Mouse (Mus musculus): ENCODE data around the gene Fnbp1. TPM values are rescaled to one million over a fixed set of nuclear protein-coding genes. Genes with fewer than 3 reads are reported as not detected.
A peak's percentile ranks its signal among the peaks of the same experiment; 100 is the strongest.

The Fnbp1 gene
- total RNA-seq, 1 experiment from 2014 or later, result 67.2 TPM

GRCm38 (mm10) chr2:31060787-31061730, 80.7 kb downstream of the Fnbp1 start:
- ATAC-seq (replicated peaks; ENCODE audit: insufficient number of reproducible peaks, low FRiP score, low TSS enrichment, poor library complexity, severe bottlenecking), result peak; percentile 88

DNA sequence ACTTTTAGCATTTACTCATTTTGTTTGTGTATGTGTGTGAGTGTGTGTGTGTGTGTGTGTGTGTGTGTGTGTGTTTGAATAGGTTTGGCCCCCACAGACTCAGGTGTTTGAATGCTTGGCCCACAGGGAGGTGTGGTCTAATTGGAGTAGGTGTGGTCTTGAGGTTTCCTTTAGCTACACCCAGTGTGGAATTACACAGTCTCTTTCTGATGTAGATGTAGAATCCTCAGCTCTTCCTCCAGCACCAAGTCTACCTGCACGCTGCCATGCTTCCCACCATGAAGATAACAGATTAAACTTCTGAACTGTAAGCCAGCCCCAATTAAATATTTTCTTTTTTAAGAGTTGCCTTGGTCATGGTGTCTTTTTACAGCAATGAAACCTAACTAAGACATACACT, 81.5 kb downstream of the Fnbp1 start:
- ATAC-seq (replicated peaks; ENCODE audit: insufficient number of reproducible peaks, low FRiP score, low TSS enrichment, poor library complexity, severe bottlenecking), result no peak

DNA sequence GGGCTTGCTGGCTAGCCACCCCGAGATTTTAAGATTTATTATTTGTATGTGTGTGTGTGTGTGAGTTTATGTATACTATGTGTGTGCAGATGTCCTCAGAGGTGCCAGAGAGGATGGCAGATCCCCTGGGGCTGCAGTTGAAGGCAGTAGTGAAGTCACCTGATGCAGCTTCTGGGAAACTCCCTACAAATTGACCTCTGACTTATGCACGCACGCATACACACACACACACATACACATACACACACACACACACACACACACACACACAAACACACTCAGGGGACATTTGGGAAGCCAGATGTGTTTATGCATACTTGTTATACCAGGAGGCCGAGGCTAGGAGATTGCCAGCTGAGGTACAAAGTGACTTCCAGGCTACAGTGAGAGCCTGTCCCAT, 83.4 kb downstream of the Fnbp1 start:
- ATAC-seq (replicated peaks; ENCODE audit: insufficient number of reproducible peaks, low FRiP score, low TSS enrichment, poor library complexity, severe bottlenecking), result no peak

GRCm38 (mm10) chr2:31057549-31058177, 84.1 kb downstream of the Fnbp1 start:
- ATAC-seq (replicated peaks; ENCODE audit: insufficient number of reproducible peaks, low FRiP score, low TSS enrichment, poor library complexity, severe bottlenecking), result no peak

GRCm38 (mm10) chr2:31056070-31056469, 85.7 kb downstream of the Fnbp1 start:
- ATAC-seq (replicated peaks; ENCODE audit: insufficient number of reproducible peaks, low FRiP score, low TSS enrichment, poor library complexity, severe bottlenecking), result no peak

DNA sequence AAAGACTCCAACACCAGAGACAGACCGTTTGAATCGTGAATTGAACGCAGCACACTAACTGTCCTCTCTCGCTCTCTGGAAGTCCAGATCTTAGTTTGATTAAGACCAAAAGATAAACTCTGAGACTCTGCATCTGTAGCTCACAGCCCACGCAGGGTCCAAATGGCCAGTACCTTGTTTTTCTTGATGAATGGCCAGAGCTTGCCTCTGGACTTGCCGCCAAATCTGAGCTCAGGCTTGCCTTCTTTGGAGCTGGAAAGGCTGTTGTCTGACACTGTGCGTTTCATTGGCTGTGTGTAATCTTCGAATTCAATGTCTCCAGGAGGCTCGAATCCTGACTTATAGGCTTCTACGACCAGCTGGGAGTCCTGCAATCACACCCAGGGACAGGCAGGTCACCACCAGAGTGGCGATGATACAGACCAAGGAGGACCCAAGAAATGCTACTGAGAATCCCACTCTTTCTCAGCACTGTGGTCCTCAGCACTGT, 87.9 kb downstream of the Fnbp1 start:
- ATAC-seq (replicated peaks; ENCODE audit: insufficient number of reproducible peaks, low FRiP score, low TSS enrichment, poor library complexity, severe bottlenecking), result no peak

DNA sequence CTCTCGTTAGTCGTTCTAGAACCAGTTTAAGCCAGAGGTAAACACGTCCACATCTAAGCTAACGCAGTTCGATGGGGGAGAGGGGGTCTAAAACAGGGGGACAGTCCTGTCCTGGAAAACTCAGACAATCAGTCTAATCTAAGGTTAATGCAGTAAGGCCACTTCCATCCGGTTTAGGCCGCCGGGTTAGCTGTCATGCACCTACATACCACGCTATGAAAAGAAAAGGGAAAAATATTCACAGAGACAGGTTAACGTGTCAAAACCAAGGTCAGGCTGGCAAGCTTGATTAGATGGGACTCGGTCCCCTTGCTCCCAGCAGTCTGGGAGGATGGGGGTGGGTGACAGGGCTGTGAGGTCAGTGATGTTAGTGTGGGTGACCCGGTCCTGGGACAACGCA, 88.4 kb downstream of the Fnbp1 start:
- no peak for ATAC-seq (replicated peaks; ENCODE audit: insufficient number of reproducible peaks, low FRiP score, low TSS enrichment, poor library complexity, severe bottlenecking)

DNA sequence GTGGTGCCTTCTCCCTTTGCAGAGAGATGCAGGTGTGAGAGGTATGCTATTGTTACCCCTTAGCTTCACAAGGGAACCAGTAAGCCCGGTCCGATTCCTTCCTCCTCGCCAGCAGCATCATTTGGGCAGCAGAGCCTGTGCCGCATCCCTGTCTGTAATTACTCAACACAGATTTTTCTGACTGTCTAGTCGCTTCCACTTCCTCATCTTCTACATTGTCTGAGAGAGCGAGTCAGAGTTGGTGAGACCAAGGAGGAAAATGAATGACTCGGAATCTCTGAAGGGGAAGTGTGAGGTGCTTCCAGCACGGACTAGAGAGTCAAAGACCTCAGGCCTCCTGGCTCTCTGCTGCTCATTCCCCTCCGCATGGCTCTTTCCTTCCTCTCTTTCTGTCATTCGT, 89.4 kb downstream of the Fnbp1 start:
- peak; percentile 91 for ATAC-seq (replicated peaks; ENCODE audit: insufficient number of reproducible peaks, low FRiP score, low TSS enrichment, poor library complexity, severe bottlenecking)

DNA sequence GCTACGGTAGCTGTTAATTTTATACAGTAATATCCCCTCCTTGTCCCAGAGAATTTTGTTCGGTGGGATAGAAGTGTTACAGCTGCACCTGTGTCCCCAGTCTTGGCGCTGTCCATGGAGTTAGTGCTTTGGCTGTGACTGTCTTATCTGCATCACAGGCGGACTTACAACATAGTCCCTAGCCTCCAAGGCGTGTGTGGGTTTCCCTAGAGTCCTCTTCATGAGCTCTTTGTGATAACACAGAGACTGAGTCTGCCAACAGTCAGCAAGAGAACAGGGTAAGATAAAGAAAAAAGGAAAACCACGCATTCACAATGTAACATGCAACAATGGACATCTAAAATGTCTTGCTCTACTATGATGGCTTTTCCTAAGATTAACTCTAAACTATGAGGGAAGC, 93.8 kb downstream of the Fnbp1 start:
- ATAC-seq (replicated peaks; ENCODE audit: insufficient number of reproducible peaks, low FRiP score, low TSS enrichment, poor library complexity, severe bottlenecking), result no peak

DNA sequence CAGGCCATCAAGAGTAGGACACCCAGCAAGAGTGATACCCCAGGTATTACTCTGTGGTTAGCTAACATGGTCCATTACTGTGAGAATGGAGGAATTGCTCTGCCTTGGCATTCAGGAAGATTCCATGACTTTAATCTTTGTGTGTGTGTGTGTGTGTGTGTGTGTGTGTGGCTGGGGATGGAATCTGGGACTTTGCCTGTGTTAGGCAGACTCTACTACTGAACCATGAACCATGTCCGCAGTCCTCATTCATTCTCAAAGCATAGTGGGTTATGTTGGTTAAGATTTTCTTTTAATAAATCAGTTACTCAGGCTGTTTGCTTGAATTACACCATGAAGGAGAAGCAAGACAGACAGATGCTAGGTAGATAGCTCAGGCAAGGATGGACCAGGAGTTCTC, 98.0 kb downstream of the Fnbp1 start:
- no peak for ATAC-seq (replicated peaks; ENCODE audit: insufficient number of reproducible peaks, low FRiP score, low TSS enrichment, poor library complexity, severe bottlenecking)

DNA sequence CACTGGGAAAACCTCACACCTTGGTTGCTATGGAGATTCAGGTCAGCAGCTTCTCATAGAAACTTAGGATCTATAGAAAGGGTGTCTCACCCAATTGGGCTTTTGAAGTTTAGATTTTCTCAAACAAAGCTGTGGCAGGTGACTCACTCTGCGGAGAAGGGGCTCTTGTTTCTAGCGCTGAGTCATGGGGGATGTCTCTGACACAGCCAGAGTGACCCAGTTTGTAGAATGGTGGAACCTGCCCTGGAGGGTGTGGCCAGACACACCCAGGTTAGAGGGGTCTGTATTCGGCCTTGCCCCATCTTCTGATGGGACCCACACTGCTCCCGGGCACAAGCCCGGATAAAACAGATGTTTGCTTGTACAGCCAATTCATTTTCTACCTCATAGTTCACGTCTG, 98.9 kb downstream of the Fnbp1 start:
- ATAC-seq (replicated peaks; ENCODE audit: insufficient number of reproducible peaks, low FRiP score, low TSS enrichment, poor library complexity, severe bottlenecking), result no peak

DNA sequence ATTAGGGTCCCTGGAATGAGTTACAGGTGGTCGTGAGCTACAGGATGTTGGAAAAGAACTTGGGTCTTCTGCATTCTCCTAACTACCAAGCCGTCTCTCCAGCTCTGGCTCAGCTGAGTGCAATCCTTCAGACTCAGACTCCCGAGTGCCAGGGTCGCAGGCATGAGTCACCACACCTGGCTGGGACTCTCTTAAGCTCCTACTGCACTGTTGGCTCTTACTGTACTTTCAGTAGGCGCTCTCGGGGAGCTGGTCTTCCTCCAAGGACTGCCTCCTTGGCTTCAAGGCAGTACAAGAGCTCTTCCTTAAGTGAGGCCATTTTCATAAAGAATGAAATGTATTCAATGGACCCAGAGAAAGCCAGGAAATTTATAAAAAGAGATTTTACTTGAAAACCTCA, 100.4 kb downstream of the Fnbp1 start:
- ATAC-seq (replicated peaks; ENCODE audit: insufficient number of reproducible peaks, low FRiP score, low TSS enrichment, poor library complexity, severe bottlenecking), result no peak

DNA sequence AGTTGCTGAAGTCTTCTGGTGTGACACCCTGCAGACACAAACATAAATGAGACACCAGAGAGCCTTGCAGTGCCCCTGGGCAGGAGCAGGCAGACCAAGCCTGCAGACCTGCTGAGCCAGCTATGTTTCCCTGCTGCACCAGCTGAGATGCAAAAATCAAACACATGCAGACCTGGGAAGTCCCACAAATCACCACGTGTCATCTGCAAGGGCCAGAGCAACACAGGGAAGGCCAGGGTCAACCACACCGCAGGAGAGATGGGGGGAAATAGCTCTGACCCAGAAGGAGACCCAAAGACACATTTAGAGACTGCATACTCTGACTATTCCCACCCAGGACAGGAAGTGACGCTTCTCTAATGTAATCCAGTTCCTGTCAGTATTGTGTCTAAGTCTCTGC, 101.3 kb downstream of the Fnbp1 start:
- ATAC-seq (replicated peaks; ENCODE audit: insufficient number of reproducible peaks, low FRiP score, low TSS enrichment, poor library complexity, severe bottlenecking), result no peak

DNA sequence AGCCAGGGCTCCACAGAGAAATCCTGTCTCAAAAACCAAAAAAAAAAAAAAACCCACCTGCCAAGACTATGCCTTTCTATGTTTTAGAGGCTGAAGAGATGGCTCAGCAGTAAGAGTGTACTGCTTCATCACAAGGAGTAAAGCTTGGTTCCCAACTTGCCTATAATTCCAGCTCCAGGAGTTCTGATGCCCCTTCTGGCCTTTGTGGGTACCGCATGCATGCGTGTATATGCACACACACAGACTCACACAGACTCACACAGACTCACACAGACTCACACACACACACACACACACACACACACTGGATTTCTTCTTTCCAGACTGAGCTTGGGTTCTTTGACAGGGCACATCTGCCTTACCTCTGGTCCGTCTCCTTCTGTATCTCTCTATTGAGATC, 101.8 kb downstream of the Fnbp1 start:
- ATAC-seq (replicated peaks; ENCODE audit: insufficient number of reproducible peaks, low FRiP score, low TSS enrichment, poor library complexity, severe bottlenecking), result no peak

DNA sequence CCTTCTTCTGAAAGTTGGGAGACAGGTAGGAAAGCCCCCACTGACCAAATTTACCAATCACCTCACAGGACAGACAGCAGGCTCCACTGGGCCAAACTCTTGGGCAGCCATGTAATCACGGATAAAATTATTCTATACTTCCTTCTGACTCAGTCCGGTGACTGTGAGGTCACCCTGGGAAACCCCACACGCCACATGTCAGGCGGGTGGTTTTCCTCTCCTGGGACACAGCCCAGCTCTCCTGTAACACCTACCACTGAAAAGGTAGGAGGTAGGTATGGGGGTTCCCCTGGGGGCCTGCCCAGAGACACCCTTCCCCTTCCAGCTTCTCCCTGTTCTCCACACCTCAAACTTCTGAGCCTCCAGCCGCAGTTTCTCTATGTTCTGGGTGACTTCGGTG, 105.0 kb downstream of the Fnbp1 start:
- no peak for ATAC-seq (replicated peaks; ENCODE audit: insufficient number of reproducible peaks, low FRiP score, low TSS enrichment, poor library complexity, severe bottlenecking)

DNA sequence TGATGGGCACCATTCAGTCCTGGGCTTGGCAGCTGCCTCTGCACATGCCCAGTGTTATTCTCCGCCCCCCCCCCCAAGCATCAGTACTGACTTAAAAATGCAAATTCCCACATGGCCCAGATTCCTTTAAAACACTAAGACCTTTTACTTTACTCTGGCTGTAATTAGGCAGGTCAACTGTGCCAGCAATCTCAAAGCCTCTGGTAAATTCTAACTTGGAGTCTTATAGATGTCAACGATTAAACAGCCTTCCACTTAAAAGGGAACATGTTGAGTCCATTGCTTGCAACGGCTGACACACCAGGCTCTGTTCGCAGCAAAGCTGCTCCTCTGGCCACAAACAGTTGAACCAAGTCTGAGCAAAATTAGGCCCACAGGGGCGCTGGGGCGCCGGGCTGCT, 109.8 kb downstream of the Fnbp1 start:
- no peak for ATAC-seq (replicated peaks; ENCODE audit: insufficient number of reproducible peaks, low FRiP score, low TSS enrichment, poor library complexity, severe bottlenecking)

- ATAC-seq (replicated peaks; ENCODE audit: insufficient number of reproducible peaks, low FRiP score, low TSS enrichment, poor library complexity, severe bottlenecking), result 0 out of 2 replicates have a peak, but pooled peaks have one; percentile 13
These were observed 115.2 kb downstream of the Fnbp1 start for GRCm38 (mm10) chr2:31026642-31027041.

- no peak for ATAC-seq (replicated peaks; ENCODE audit: insufficient number of reproducible peaks, low FRiP score, low TSS enrichment, poor library complexity, severe bottlenecking)
These were observed 116.3 kb downstream of the Fnbp1 start for GRCm38 (mm10) chr2:31025458-31025857.

DNA sequence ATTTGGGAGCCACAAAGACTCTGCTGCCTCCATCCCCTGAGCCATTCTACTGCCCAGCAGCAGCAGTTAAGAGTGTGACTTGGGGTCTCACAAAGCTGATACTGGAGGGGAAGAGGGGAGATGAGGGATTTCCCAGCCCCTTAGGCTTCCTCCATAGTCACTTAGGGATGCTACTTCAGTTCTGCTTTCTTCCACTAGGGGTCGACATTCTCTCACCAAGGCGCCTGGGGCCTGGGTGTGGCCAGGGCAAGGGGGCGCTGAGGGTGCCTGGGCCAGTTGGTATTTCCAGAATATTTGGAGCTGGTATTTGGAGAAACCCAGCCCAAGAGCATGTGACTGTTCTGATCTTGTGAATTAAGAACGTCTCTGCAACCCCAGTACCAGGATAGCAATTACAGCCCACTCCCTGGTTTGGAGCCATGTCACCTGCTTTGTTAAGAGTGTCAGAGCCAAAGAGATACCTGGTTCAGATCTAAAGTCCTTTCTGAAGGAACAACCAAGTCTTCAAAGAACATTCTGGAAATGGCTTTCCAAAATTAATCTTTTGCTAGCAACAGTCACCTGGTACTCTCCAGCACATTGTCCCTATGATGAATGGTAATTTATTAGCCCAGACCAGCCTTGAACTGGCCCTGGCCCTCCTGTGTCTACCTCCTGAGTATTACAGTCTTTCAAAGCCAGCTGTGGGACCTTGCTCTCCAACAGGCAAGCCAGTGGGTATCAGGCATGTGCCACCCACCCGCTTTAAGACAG, 117.0 kb downstream of the Fnbp1 start:
- ATAC-seq (replicated peaks; ENCODE audit: insufficient number of reproducible peaks, low FRiP score, low TSS enrichment, poor library complexity, severe bottlenecking), result peak; percentile 62

Measured in monocyte, adult 5-6 weeks (primary cell).